Mouse (Mus musculus): ENCODE measurements around the gene Tifab. TPM values are rescaled to one million over a fixed set of nuclear protein-coding genes. Genes with fewer than 3 reads are reported as not detected.

The Tifab gene
- polyA plus RNA-seq (2015; fragmentation: Nextera tagmentation; extraction: Ambion mirVana): 1.5 and 1.7 TPM in 2 replicates

GRCm38 (mm10) chr13:56178416-56179035 lies at the start of gene Tifab:
Tifab (minus strand) TSS chr13:56178885.
- Histone ChIP-seq H3K9ac (no peak within 1 kb of the TSS), H3K27ac (no peak within 1 kb of the TSS; the same call in 1 of the 2 replicates), H3K4me1 (peaks cover 31% of the 10 kb centered on the region), H3K9me3 (no peaks in the 10 kb centered on the region), H3K4me3 (no peak within 1 kb of the TSS), H3K36me3 (no peaks in the 10 kb centered on the region), H3K27me3 (no peaks in the 10 kb centered on the region), H3K4me2 (replicated peaks) (no peak within 1 kb of the TSS)
- 90% methylated on average over 16 of the region's 16 CpGs for WGBS
- ATAC-seq (ENCODE audit: low FRiP score, low read depth): no peak

DNA sequence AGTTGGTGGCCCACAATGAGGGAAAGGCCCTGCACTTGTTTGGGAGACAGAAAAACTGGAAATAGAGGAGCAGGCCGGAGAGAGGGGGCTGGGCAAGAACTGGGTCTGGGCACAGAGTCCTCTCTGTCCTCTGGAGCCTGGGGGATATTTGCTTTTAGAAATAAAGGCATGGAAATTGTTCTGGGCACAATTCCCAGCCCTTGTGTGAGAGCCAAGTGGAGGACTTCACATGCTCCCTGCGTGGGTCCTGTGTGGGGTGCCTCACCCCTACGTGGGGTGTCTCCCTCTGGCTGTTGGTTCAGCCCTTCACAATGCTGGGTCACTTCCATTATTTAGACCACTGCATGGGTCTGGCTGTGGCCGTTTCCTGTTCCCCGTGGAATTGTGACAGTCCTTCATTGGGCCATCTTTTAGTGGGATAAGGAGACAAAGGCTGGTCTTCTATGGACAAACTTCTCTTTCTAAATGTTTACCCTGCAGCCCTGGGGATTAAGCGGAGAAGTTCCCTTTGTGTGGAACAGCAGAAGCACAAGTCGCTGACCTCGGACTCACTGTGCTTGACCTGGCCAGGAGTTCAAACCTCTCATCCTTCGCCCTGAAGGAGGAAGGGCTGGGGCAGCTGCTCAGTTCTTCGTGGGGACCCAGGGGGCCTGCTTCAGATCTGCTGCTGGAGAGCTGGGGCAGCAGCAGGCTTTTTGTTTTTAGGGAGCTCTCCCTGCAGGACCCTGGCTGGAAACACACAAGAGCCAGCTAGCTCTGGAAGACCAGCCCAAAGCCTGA lies 47.7 kb upstream of the Tifab start:
- 33% methylated on average over 10 of the region's 10 CpGs for WGBS
- no peak overlapping the region for H3K9ac ChIP-seq
- H3K4me1 ChIP-seq: peaks cover 37% of the 10 kb centered on the region
- no peak overlapping the region for H3K27ac ChIP-seq
- H3K4me2 ChIP-seq (replicated peaks): no peak overlapping the region
- ATAC-seq (ENCODE audit: low FRiP score, low read depth): no peak
- no peaks in the 10 kb centered on the region for H3K9me3 ChIP-seq
- H3K36me3 ChIP-seq: no peaks in the 10 kb centered on the region
- no peak overlapping the region for H3K4me3 ChIP-seq
- H3K27me3 ChIP-seq: peaks cover 99% of the 10 kb centered on the region

DNA sequence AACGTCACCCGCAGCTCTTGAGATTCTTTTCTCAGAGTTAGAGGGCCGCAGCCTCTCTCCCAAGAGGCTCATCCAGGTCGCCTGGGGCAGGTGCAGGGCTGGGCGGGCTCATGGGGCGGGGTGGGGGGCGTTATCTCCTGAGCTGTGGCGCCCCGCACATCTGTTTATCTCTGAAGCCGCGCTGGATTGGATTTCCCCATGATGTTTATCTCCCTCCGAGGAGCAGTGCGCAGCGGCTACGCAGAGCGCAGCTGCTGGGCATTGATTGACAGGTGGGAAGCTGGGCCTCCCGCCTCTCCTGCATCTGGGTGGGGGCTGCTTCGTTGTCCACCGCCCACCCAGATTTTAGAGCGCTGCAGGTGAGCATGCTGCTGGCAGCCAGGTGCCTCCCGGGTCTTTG lies 44.9 kb upstream of the Tifab start:
- no peak overlapping the region for H3K27ac ChIP-seq
- H3K4me3 ChIP-seq: no peak overlapping the region
- H3K27me3 ChIP-seq: peaks cover 95% of the 10 kb centered on the region
- WGBS: 8% methylated on average over 21 of the region's 21 CpGs
- no peak for ATAC-seq (ENCODE audit: low FRiP score, low read depth)
- no peaks in the 10 kb centered on the region for H3K36me3 ChIP-seq
- no peak overlapping the region for H3K9ac ChIP-seq
- no peak overlapping the region for H3K4me2 ChIP-seq (replicated peaks)
- peaks cover 36% of the 10 kb centered on the region for H3K4me1 ChIP-seq
- H3K9me3 ChIP-seq: no peaks in the 10 kb centered on the region

- ATAC-seq (ENCODE audit: low FRiP score, low read depth): no peak
- peaks cover 87% of the 10 kb centered on the region for H3K27me3 ChIP-seq
- no peak overlapping the region for H3K9ac ChIP-seq
- H3K4me3 ChIP-seq: no peak overlapping the region
- H3K4me2 ChIP-seq (replicated peaks): no peak overlapping the region
- H3K4me1 ChIP-seq: peaks cover 35% of the 10 kb centered on the region
- 5% methylated on average over 4 of the region's 4 CpGs for WGBS
- no peak overlapping the region for H3K27ac ChIP-seq
- no peaks in the 10 kb centered on the region for H3K36me3 ChIP-seq
- H3K9me3 ChIP-seq: no peaks in the 10 kb centered on the region
Measured at GRCm38 (mm10) chr13:56222849-56223246, 44.2 kb upstream of the Tifab start.

GRCm38 (mm10) chr13:56221995-56222848 lies 43.5 kb upstream of the Tifab start:
- Histone ChIP-seq H3K4me1 (peaks cover 35% of the 10 kb centered on the region), H3K36me3 (no peaks in the 10 kb centered on the region), H3K27me3 (peaks cover 81% of the 10 kb centered on the region), H3K9ac (peak overlapping the region; percentile 62), H3K4me3 (peak overlapping the region; percentile 47), H3K4me2 (replicated peaks) (peak overlapping the region; percentile 92), H3K27ac (no peak overlapping the region), H3K9me3 (no peaks in the 10 kb centered on the region)
- ATAC-seq (ENCODE audit: low FRiP score, low read depth): no peak
- 2% methylated on average over 50 of the region's 50 CpGs for WGBS

GRCm38 (mm10) chr13:56221129-56221910 lies 42.6 kb upstream of the Tifab start:
- H3K9ac ChIP-seq: peak overlapping the region; percentile 62
- ATAC-seq (ENCODE audit: low FRiP score, low read depth): peak; percentile 56; the same call in 1 of the 2 replicates
- no peaks in the 10 kb centered on the region for H3K36me3 ChIP-seq
- no peaks in the 10 kb centered on the region for H3K9me3 ChIP-seq
- H3K27ac ChIP-seq: no peak overlapping the region
- H3K4me1 ChIP-seq: peaks cover 33% of the 10 kb centered on the region
- WGBS: under 1% methylated on average over 44 of the region's 46 CpGs
- peaks cover 78% of the 10 kb centered on the region for H3K27me3 ChIP-seq
- peak overlapping the region; percentile 92 for H3K4me2 ChIP-seq (replicated peaks)
- peak overlapping the region; percentile 47 for H3K4me3 ChIP-seq

- Histone ChIP-seq H3K4me3 (no peak overlapping the region), H3K4me2 (replicated peaks) (no peak overlapping the region), H3K4me1 (peaks cover 31% of the 10 kb centered on the region), H3K9ac (no peak overlapping the region), H3K27me3 (peaks cover 66% of the 10 kb centered on the region), H3K36me3 (no peaks in the 10 kb centered on the region), H3K9me3 (no peaks in the 10 kb centered on the region), H3K27ac (no peak overlapping the region)
- 66% methylated on average over 9 of the region's 9 CpGs for WGBS
- no peak for ATAC-seq (ENCODE audit: low FRiP score, low read depth)
Measured at GRCm38 (mm10) chr13:56219254-56219653, 40.6 kb upstream of the Tifab start.

DNA sequence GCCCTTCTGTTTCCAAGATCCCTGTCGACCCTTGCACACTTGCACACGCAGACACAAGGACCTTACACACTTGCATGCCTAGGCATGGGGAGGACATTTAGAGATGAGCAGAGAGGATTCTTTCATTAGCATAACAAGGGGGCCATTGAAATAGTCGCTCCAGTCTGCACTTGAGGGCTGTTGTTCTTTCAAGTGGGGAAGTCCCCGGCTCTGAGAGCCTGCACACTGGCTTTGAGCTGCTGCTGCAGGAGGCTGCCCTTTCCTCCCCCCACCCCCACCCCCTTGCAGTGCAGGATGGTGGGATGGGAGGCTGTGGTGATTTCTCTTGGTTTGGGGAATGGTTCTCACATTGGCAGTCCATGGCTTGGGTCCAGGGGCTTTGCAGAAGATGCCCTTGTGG lies 37.4 kb upstream of the Tifab start:
- ATAC-seq (ENCODE audit: low FRiP score, low read depth): no peak
- WGBS: 26% methylated on average over 4 of the region's 4 CpGs
- H3K9ac ChIP-seq: no peak overlapping the region
- no peaks in the 10 kb centered on the region for H3K9me3 ChIP-seq
- no peak overlapping the region for H3K4me3 ChIP-seq
- H3K27me3 ChIP-seq: peaks cover 34% of the 10 kb centered on the region
- H3K36me3 ChIP-seq: no peaks in the 10 kb centered on the region
- H3K4me2 ChIP-seq (replicated peaks): no peak overlapping the region
- H3K4me1 ChIP-seq: peaks cover 6% of the 10 kb centered on the region
- H3K27ac ChIP-seq: no peak overlapping the region

GRCm38 (mm10) chr13:56214633-56215032 lies 35.9 kb upstream of the Tifab start:
- no peak overlapping the region for H3K9ac ChIP-seq
- ATAC-seq (ENCODE audit: low FRiP score, low read depth): no peak
- no peaks in the 10 kb centered on the region for H3K9me3 ChIP-seq
- no peaks in the 10 kb centered on the region for H3K36me3 ChIP-seq
- no peak overlapping the region for H3K27ac ChIP-seq
- H3K27me3 ChIP-seq: peaks cover 23% of the 10 kb centered on the region
- no peak overlapping the region for H3K4me2 ChIP-seq (replicated peaks)
- H3K4me1 ChIP-seq: 0 out of 2 replicates have a peak, but pooled peaks cover 4% of the 10 kb centered on the region
- 37% methylated on average over 5 of the region's 5 CpGs for WGBS
- H3K4me3 ChIP-seq: no peak overlapping the region

- Histone ChIP-seq H3K27ac (no peak overlapping the region), H3K36me3 (no peaks in the 10 kb centered on the region), H3K4me3 (peak overlapping the region; percentile 28), H3K9ac (peak overlapping the region; percentile 54), H3K4me2 (replicated peaks) (peak overlapping the region; percentile 62), H3K9me3 (no peaks in the 10 kb centered on the region), H3K27me3 (peaks cover 11% of the 10 kb centered on the region), H3K4me1 (peaks cover 15% of the 10 kb centered on the region)
- WGBS: 16% methylated on average over 8 of the region's 8 CpGs
- ATAC-seq (ENCODE audit: low FRiP score, low read depth): no peak
Measured at GRCm38 (mm10) chr13:56209067-56209411, 30.4 kb upstream of the Tifab start.

- ATAC-seq (ENCODE audit: low FRiP score, low read depth): no peak
- Histone ChIP-seq H3K4me3 (peak overlapping the region; percentile 28), H3K9ac (peak overlapping the region; percentile 54), H3K27me3 (peaks cover 11% of the 10 kb centered on the region), H3K4me1 (peaks cover 15% of the 10 kb centered on the region), H3K9me3 (no peaks in the 10 kb centered on the region), H3K27ac (no peak overlapping the region), H3K4me2 (replicated peaks) (peak overlapping the region; percentile 62), H3K36me3 (no peaks in the 10 kb centered on the region)
- WGBS: 5% methylated on average over 35 of the region's 35 CpGs
Measured at GRCm38 (mm10) chr13:56208225-56209066, 29.8 kb upstream of the Tifab start.

All from limb, embryonic 13.5 days (tissue).